In the genomic region with DNA sequence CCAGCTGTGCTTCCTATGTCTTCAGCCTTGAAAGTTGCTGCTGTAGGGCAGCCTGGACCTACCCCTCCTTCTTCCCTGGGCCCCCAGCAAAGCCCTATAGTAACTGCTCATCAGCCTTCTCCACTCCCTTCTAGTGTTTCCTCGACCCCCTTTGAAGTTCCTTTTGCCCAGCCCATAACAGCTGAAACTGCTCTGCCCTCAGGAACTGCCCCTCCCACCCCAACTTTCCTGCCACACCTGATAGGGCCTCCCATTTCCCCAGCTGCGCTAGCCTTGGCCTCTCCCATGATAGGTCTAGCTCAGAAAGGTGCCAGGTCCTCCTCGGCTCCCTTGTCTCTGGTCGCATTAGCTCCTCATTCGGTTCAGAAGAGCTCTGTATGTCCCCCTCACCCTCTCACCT, we compare ENCODE assay signal across 12 mouse cellular contexts. TPM values are rescaled to one million over a fixed set of nuclear protein-coding genes. Genes with fewer than 3 reads are reported as not detected.
DNase-seq lines count a peak whose midpoint lies in the region; ATAC-seq lines count a peak whose summit lies in the region.
"Had no signal": no experiment of that assay in that cellular context is flagged by ENCODE, and none has a peak within 500 bp of the region (broad histone marks: within the 10 kb centered on the region; RNA-seq: fewer than 3 reads in every experiment).

No protein-coding gene starts in this region.

- intact Hi-C loops in left cerebral cortex, postnatal 25 days (cut with DNase I): no loop called here

- no peak overlapping the region; the same call in 1 of the 2 replicates for H3K9ac ChIP-seq in limb, embryonic 12.5 days (replicated peaks)
- peak overlapping the region; percentile 48; the same call in 1 of the 2 replicates for H3K9ac ChIP-seq in stomach, embryonic 16.5 days (ENCODE audit: low read length)
- H3K9ac ChIP-seq: hindbrain, embryonic 14.5 days had no signal

- ATAC-seq in CD4-positive, CD25-positive, alpha-beta regulatory T cell, adult 4 months: no peak
- ATAC-seq in limb, embryonic 12.5 days (ENCODE audit: insufficient number of reproducible peaks, insufficient read depth, low FRiP score, low TSS enrichment, low read depth): no peak
- peak; percentile 44; the same call in 1 of the 2 replicates for ATAC-seq in erythroid progenitor cell, adult 5-6 weeks (replicated peaks; ENCODE audit: low FRiP score, poor library complexity, severe bottlenecking)
- no peak for ATAC-seq in stomach, embryonic 16.5 days (ENCODE audit: insufficient read depth, low FRiP score)

- peak overlapping the region; percentile 13; the same call in 1 of the 2 replicates for H3K4me3 ChIP-seq in limb, embryonic 12.5 days (replicated peaks)
- no peak overlapping the region for H3K4me3 ChIP-seq in limb, embryonic 10.5 days
- H3K4me3 ChIP-seq in stomach, embryonic 16.5 days (replicated peaks; ENCODE audit: low read length): no peak overlapping the region

- H3K27me3 ChIP-seq in limb, embryonic 12.5 days: no peaks in the 10 kb centered on the region
- H3K27me3 ChIP-seq in limb, embryonic 10.5 days (ENCODE audit: low read depth, poor library complexity, severe bottlenecking): no peaks in the 10 kb centered on the region
- no peaks in the 10 kb centered on the region for H3K27me3 ChIP-seq in stomach, embryonic 16.5 days (ENCODE audit: control insufficient read depth, insufficient read depth, low read length)

- H3K4me2 ChIP-seq in limb, embryonic 12.5 days: no peak overlapping the region
- H3K4me2 ChIP-seq in stomach, embryonic 16.5 days (ENCODE audit: low read depth, low read length): peak overlapping the region; percentile 42; the same call in 1 of the 2 replicates

- 44% methylated on average over 5 of the region's 5 CpGs for WGBS in limb, embryonic 12.5 days
- 47% methylated on average over 5 of the region's 5 CpGs for WGBS in limb, embryonic 10.5 days
- WGBS in stomach, embryonic 16.5 days: 30% methylated on average over 5 of the region's 5 CpGs

- H3K4me1 ChIP-seq in limb, embryonic 12.5 days (replicated peaks): peaks cover 37% of the 10 kb centered on the region
- peaks cover 40% of the 10 kb centered on the region for H3K4me1 ChIP-seq in limb, embryonic 10.5 days
- peaks cover 28% of the 10 kb centered on the region for H3K4me1 ChIP-seq in stomach, embryonic 16.5 days (ENCODE audit: control insufficient read depth, insufficient read depth, low read length)

- peak; percentile 54 for DNase-seq in CD4-positive, CD25-positive, alpha-beta regulatory T cell, adult 2 months (ENCODE audit: low read depth, low spot score)
- DNase-seq in limb, embryonic 10.5 days (ENCODE audit: low spot score): no peak
- DNase-seq in cerebellum, adult 9-11 months: no peak
- no peak for DNase-seq in left cerebral cortex, postnatal 25 days (ENCODE audit: low spot score in 2 of 2)
- DNase-seq: left cerebral cortex, postnatal 4 days had no signal

- H3K27ac ChIP-seq in limb, embryonic 12.5 days: no peak overlapping the region; the same call in 1 of the 2 replicates
- no peak overlapping the region for H3K27ac ChIP-seq in limb, embryonic 10.5 days
- H3K27ac ChIP-seq in stomach, embryonic 16.5 days (ENCODE audit: low read length): no peak overlapping the region; the same call in 1 of the 2 replicates
- H3K27ac ChIP-seq: hindbrain, embryonic 14.5 days had no signal

- no peaks in the 10 kb centered on the region for H3K9me3 ChIP-seq in limb, embryonic 12.5 days
- no peaks in the 10 kb centered on the region for H3K9me3 ChIP-seq in limb, embryonic 10.5 days (replicated peaks)
- H3K9me3 ChIP-seq in stomach, embryonic 16.5 days (replicated peaks; ENCODE audit: control insufficient read depth, low read length): no peaks in the 10 kb centered on the region

- H3K36me3 ChIP-seq in limb, embryonic 12.5 days: peaks cover 63% of the 10 kb centered on the region
- H3K36me3 ChIP-seq in limb, embryonic 10.5 days: peaks cover 75% of the 10 kb centered on the region
- H3K36me3 ChIP-seq in stomach, embryonic 16.5 days (ENCODE audit: control insufficient read depth, insufficient read depth, low read length): 0 out of 2 replicates have a peak, but pooled peaks cover 15% of the 10 kb centered on the region

RNA-seq across cellular contexts. Expression of a gene that starts 3.8 kb away (rescaled TPM):
- 100 to 1,000 TPM; 957 to 1,000 TPM for polyA plus RNA-seq in CD4-positive, CD25-positive, alpha-beta regulatory T cell, adult 4 months (2017; shearing (Covaris generic))
- polyA plus RNA-seq in limb, embryonic 12.5 days (2016; fragmentation: Nextera tagmentation; extraction: Ambion mirVana): 916 and 923 TPM in 2 replicates
- 898 and 1,037 TPM in 2 replicates for polyA plus RNA-seq in limb, embryonic 10.5 days (2016; fragmentation: Nextera tagmentation; extraction: Ambion mirVana)
- total RNA-seq in erythroid progenitor cell, adult 5-6 weeks (2015; ENCODE audit: low replicate concordance): 228 and 341 TPM in 2 replicates
- total RNA-seq in erythroid progenitor cell, adult 5-6 weeks (2017; ENCODE audit: low replicate concordance): 391 and 449 TPM in 2 replicates
- 625 and 721 TPM in 2 replicates for polyA plus RNA-seq in stomach, embryonic 16.5 days (2015; fragmentation: Nextera tagmentation; extraction: Ambion mirVana)
- total RNA-seq in left cerebral cortex, postnatal 25 days (2021): 100 to 1,000 TPM; 308 to 327 TPM

RNA-seq across cellular contexts. Expression of a gene that starts 19.6 kb away (rescaled TPM):
- 100 to 1,000 TPM; 234 to 353 TPM for polyA plus RNA-seq in CD4-positive, CD25-positive, alpha-beta regulatory T cell, adult 4 months (2017; shearing (Covaris generic))
- polyA plus RNA-seq in limb, embryonic 12.5 days (2016; fragmentation: Nextera tagmentation; extraction: Ambion mirVana): 567 and 594 TPM in 2 replicates
- polyA plus RNA-seq in limb, embryonic 10.5 days (2016; fragmentation: Nextera tagmentation; extraction: Ambion mirVana): 668 and 708 TPM in 2 replicates
- total RNA-seq in erythroid progenitor cell, adult 5-6 weeks (2015; ENCODE audit: low replicate concordance): 84.0 and 85.9 TPM in 2 replicates
- 87.1 and 111 TPM in 2 replicates for total RNA-seq in erythroid progenitor cell, adult 5-6 weeks (2017; ENCODE audit: low replicate concordance)
- polyA plus RNA-seq in stomach, embryonic 16.5 days (2015; fragmentation: Nextera tagmentation; extraction: Ambion mirVana): 374 and 406 TPM in 2 replicates
- total RNA-seq in left cerebral cortex, postnatal 25 days (2021): 100 to 1,000 TPM; 127 to 132 TPM

RNA-seq across cellular contexts. Expression of a gene that starts 24.2 kb away (rescaled TPM):
- 10 to 100 TPM; 18.9 to 20.2 TPM for polyA plus RNA-seq in CD4-positive, CD25-positive, alpha-beta regulatory T cell, adult 4 months (2017; shearing (Covaris generic))
- polyA plus RNA-seq in limb, embryonic 12.5 days (2016; fragmentation: Nextera tagmentation; extraction: Ambion mirVana): 102 and 104 TPM in 2 replicates
- 99.0 and 109 TPM in 2 replicates for polyA plus RNA-seq in limb, embryonic 10.5 days (2016; fragmentation: Nextera tagmentation; extraction: Ambion mirVana)
- total RNA-seq in erythroid progenitor cell, adult 5-6 weeks (2015; ENCODE audit: low replicate concordance): 144 and 177 TPM in 2 replicates
- total RNA-seq in erythroid progenitor cell, adult 5-6 weeks (2017; ENCODE audit: low replicate concordance): 110 and 170 TPM in 2 replicates
- 64.6 and 68.4 TPM in 2 replicates for polyA plus RNA-seq in stomach, embryonic 16.5 days (2015; fragmentation: Nextera tagmentation; extraction: Ambion mirVana)
- total RNA-seq in left cerebral cortex, postnatal 25 days (2021): 1 to 10 TPM; 6.2 to 6.9 TPM

RNA-seq across cellular contexts. Expression of a gene that starts 31.8 kb away (rescaled TPM):
- not detected for polyA plus RNA-seq in CD4-positive, CD25-positive, alpha-beta regulatory T cell, adult 4 months (2017; shearing (Covaris generic))
- not detected in 2 replicates for polyA plus RNA-seq in limb, embryonic 12.5 days (2016; fragmentation: Nextera tagmentation; extraction: Ambion mirVana)
- not detected in 2 replicates for polyA plus RNA-seq in limb, embryonic 10.5 days (2016; fragmentation: Nextera tagmentation; extraction: Ambion mirVana)
- total RNA-seq in erythroid progenitor cell, adult 5-6 weeks (2015; ENCODE audit: low replicate concordance): not detected in 2 replicates
- total RNA-seq in erythroid progenitor cell, adult 5-6 weeks (2017; ENCODE audit: low replicate concordance): not detected in 2 replicates
- not detected in 2 replicates for polyA plus RNA-seq in stomach, embryonic 16.5 days (2015; fragmentation: Nextera tagmentation; extraction: Ambion mirVana)
- not detected for total RNA-seq in left cerebral cortex, postnatal 25 days (2021)
- total RNA-seq: left cerebral cortex, postnatal 4 days had no signal
- polyA plus RNA-seq: embryonic facial prominence, embryonic 11.5 days; hindbrain, embryonic 14.5 days; neural tube, embryonic 14.5 days had no signal

RNA-seq across cellular contexts. Expression of a gene that starts 43.9 kb away (rescaled TPM):
- polyA plus RNA-seq in CD4-positive, CD25-positive, alpha-beta regulatory T cell, adult 4 months (2017; shearing (Covaris generic)): 100 to 1,000 TPM; 455 to 512 TPM
- polyA plus RNA-seq in limb, embryonic 12.5 days (2016; fragmentation: Nextera tagmentation; extraction: Ambion mirVana): 2,018 and 2,026 TPM in 2 replicates
- polyA plus RNA-seq in limb, embryonic 10.5 days (2016; fragmentation: Nextera tagmentation; extraction: Ambion mirVana): 2,336 and 2,543 TPM in 2 replicates
- 755 and 881 TPM in 2 replicates for total RNA-seq in erythroid progenitor cell, adult 5-6 weeks (2015; ENCODE audit: low replicate concordance)
- total RNA-seq in erythroid progenitor cell, adult 5-6 weeks (2017; ENCODE audit: low replicate concordance): 598 and 1,019 TPM in 2 replicates
- polyA plus RNA-seq in stomach, embryonic 16.5 days (2015; fragmentation: Nextera tagmentation; extraction: Ambion mirVana): 2,507 and 2,568 TPM in 2 replicates
- total RNA-seq in left cerebral cortex, postnatal 25 days (2021): 1,000 to 10,000 TPM; 1,709 to 1,721 TPM
